Mouse (Mus musculus): Measurements from ENCODE around the gene Vmn2r24. TPM values are rescaled to one million over a fixed set of nuclear protein-coding genes. Genes with fewer than 3 reads are reported as not detected.
"Not testable (repeated sequence)": the region's sequence is repeated elsewhere in the genome, so short reads cannot be mapped to it uniquely, and the experiment has no call there.

The Vmn2r24 gene
- total RNA-seq (2021), result not detected
- long read RNA-seq, experiment 1, result 0 reads
- long read RNA-seq, experiment 2, result 0 reads

GRCm38 (mm10) chr6:123778579-123778978 is at the start of gene Vmn2r24:
TSS of gene Vmn2r24 (plus strand) at chr6:123778879.
- intact Hi-C loops (cut with DNase I), result no loop called here
- no peak for DNase-seq (ENCODE audit: low spot score in 2 of 2)

GRCm38 (mm10) chr6:123770031-123770430 is 8.6 kb upstream of the Vmn2r24 start:
- intact Hi-C loops (cut with DNase I), result no loop called here
- DNase-seq (ENCODE audit: low spot score in 2 of 2), result no peak

- intact Hi-C loops (cut with DNase I), result no loop called here
- DNase-seq (ENCODE audit: low spot score in 2 of 2), result no peak
Observed at GRCm38 (mm10) chr6:123784857-123785256, 6.2 kb downstream of the Vmn2r24 start.

GRCm38 (mm10) chr6:123793746-123794145 is 15.1 kb downstream of the Vmn2r24 start:
- no peak for DNase-seq (ENCODE audit: low spot score in 2 of 2)
- intact Hi-C loops (cut with DNase I), result no loop called here

- DNase-seq (ENCODE audit: low spot score in 2 of 2); intact Hi-C loops (cut with DNase I): not testable (repeated sequence)
Observed at GRCm38 (mm10) chr6:123810291-123810690, 31.6 kb downstream of the Vmn2r24 start.

GRCm38 (mm10) chr6:123819951-123820350 is 41.3 kb downstream of the Vmn2r24 start:
- no peak for DNase-seq (ENCODE audit: low spot score in 2 of 2)
- intact Hi-C loops (cut with DNase I), result no loop called here

- intact Hi-C loops (cut with DNase I); DNase-seq (ENCODE audit: low spot score in 2 of 2): not testable (repeated sequence)
Observed at GRCm38 (mm10) chr6:123853363-123853762, 74.7 kb downstream of the Vmn2r24 start, which contains the start of gene Vmn2r25. TSS of gene Vmn2r25 (minus strand) at chr6:123853463.

Other genes starting within 250 kb of the Vmn2r24 start
- gene Vmn2r21, start 245.5 kb upstream of the Vmn2r24 start, total RNA-seq (2021), result not detected
- not detected for gene Vmn2r22, start 128.2 kb upstream of the Vmn2r24 start, total RNA-seq (2021)
- gene Vmn2r23, start 76.2 kb upstream of the Vmn2r24 start, total RNA-seq (2021), result not detected
- gene Vmn2r25, start 74.6 kb downstream of the Vmn2r24 start, total RNA-seq (2021), result not detected
- not detected for gene Vmn2r26, start 245.7 kb downstream of the Vmn2r24 start, total RNA-seq (2021)